Mouse (Mus musculus) heart, embryonic 15.5 days (tissue): ENCODE data around the gene Cdca4. TPM values are rescaled to one million over a fixed set of nuclear protein-coding genes. Genes with fewer than 3 reads are reported as not detected.

ENCODE experiments used
- ATAC-seq: fragments of 200-750 bp; cut with Nextera tagmentation; replicated peaks from 2 replicates; pipeline ENCODE4 v1.8.0; 2017; ENCODE audit warnings: low read depth, moderate TSS enrichment; ENCODE audit not compliant: insufficient number of reproducible peaks, insufficient read depth, low FRiP score
- H3K27ac ChIP-seq: fragments of 300-500 bp; sonication (generic); 2 replicates; pipeline ENCODE4 v1.5.1; 2015; ENCODE audit warnings: mild to moderate bottlenecking, inconsistent platforms
- H3K27me3 ChIP-seq: fragments of 300-500 bp; sonication (generic); 2 replicates; pipeline ENCODE4 v1.6.1; 2015; ENCODE audit warnings: inconsistent platforms
- H3K36me3 ChIP-seq: fragments of 300-500 bp; sonication (generic); 2 replicates; pipeline ENCODE4 v1.6.1; 2015; ENCODE audit warnings: mild to moderate bottlenecking, inconsistent platforms
- H3K4me1 ChIP-seq: fragments of 300-500 bp; sonication (generic); replicated peaks from 2 replicates; pipeline ENCODE4 v1.6.1; 2015; ENCODE audit warnings: inconsistent platforms
- H3K4me2 ChIP-seq: fragments of 300-500 bp; sonication (generic); 2 replicates; pipeline ENCODE4 v1.6.1; 2015; ENCODE audit warnings: inconsistent platforms, mild to moderate bottlenecking, moderate library complexity
- H3K4me3 ChIP-seq: fragments of 300-500 bp; sonication (generic); 2 replicates; pipeline ENCODE4 v1.5.1; 2015; ENCODE audit warnings: mild to moderate bottlenecking, inconsistent platforms
- H3K9ac ChIP-seq: fragments of 300-500 bp; sonication (generic); 2 replicates; pipeline ENCODE4 v1.6.1; 2015; ENCODE audit warnings: mild to moderate bottlenecking, inconsistent platforms
- H3K9me3 ChIP-seq: fragments of 300-500 bp; sonication (generic); replicated peaks from 2 replicates; pipeline ENCODE4 v1.6.1; 2016; ENCODE audit warnings: inconsistent platforms
- WGBS: fragments of 180-500 bp; shearing (Covaris S2); methylation state at CpG from one replicate; pipeline ENCODE4 v1.1.7; 2015; ENCODE audit warnings: mixed read lengths; 5-methylcytosine and 5-hydroxymethylcytosine counted together
- polyA plus RNA-seq: library from polyadenylated mRNA; unstranded; fragments of >200 nt; fragmentation: Nextera tagmentation; extraction: Ambion mirVana; gene quantifications from 2 replicates; pipeline ENCODE4 v1.2.1, GENCODE M21; 2015

Cdca4 gene
- polyA plus RNA-seq, 1 experiment from 2014 or later, result 34.6 TPM

DNA sequence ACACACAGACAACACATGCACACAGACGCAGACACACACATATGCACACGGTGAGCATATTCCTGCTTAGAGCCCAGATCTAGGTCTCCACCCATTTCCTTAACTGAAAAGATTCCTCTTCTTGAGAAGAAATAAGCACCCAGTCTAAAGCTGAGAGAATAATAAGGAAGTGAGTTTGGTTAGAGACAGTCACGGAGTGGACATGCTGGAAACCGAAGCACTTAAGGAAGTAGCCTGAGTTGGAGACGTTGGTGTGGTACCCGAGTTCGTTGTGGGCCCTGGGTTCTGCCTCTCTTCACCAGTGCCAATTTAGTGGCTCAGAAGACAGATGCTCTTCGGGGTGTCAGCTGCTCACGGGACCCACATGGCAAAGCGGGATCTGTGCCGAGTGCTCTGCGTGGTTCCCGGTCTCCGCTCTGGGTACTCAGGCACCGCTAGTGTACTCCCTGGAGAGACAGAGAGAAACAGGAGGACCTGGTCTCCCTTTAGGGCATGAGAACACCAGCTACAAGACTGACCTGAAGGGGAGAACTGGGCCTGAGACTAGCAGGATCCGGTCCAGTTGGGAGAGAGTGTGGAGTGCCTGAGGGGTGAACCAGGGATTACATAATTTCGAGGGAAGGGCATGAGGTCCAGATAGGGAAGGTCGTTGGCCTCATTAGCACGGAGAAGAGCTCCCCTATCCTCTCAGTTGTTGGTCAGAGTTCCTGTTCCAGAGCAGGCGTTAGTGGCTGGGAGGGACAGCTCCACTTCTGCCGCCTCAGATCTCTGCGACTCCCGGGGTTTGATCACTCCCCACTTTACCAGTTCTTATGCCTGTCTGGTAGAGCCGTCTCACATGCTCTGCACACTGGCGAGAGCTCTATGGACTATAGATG, 11.2 kb upstream of the Cdca4 start:
- no peak overlapping the region for H3K4me3 ChIP-seq
- H3K9ac ChIP-seq, result no peak overlapping the region
- WGBS, result 68% methylated on average over 25 of the region's 25 CpGs
- no peaks in the 10 kb centered on the region for H3K36me3 ChIP-seq
- H3K4me1 ChIP-seq, result no peaks in the 10 kb centered on the region
- H3K9me3 ChIP-seq, result no peaks in the 10 kb centered on the region
- no peak overlapping the region for H3K4me2 ChIP-seq
- ATAC-seq, result no peak
- no peak overlapping the region for H3K27ac ChIP-seq
- H3K27me3 ChIP-seq, result no peaks in the 10 kb centered on the region

DNA sequence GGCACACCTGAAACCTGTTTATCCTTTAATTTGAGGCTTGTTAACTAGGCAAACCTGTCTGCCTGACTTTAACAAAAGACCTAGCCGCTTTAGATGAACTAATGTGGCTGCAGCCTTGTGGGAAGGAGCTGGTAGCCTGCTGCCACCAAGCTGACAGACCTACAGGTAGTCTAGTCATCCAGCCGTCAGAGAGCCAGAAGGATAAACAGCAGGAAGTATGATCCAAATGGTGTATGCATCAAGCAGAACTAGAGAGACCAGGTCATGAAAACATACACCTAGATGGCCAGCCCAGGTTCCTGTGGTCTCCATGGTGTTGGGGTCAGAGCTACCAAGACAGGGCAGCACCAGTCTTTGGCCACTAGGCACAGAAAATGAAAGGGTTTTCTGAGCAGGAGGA, 5.8 kb upstream of the Cdca4 start:
- no peak for ATAC-seq
- H3K9me3 ChIP-seq, result no peaks in the 10 kb centered on the region
- H3K9ac ChIP-seq, result no peak overlapping the region
- no peak overlapping the region for H3K4me2 ChIP-seq
- H3K4me1 ChIP-seq, result peaks cover 7% of the 10 kb centered on the region
- H3K36me3 ChIP-seq, result peaks cover 7% of the 10 kb centered on the region
- H3K27me3 ChIP-seq, result no peaks in the 10 kb centered on the region
- H3K4me3 ChIP-seq, result no peak overlapping the region
- WGBS, result 59% methylated on average over 2 of the region's 2 CpGs
- no peak overlapping the region for H3K27ac ChIP-seq

- Histone ChIP-seq H3K4me3 (no peak overlapping the region), H3K27ac (no peak overlapping the region), H3K27me3 (no peaks in the 10 kb centered on the region), H3K9ac (no peak overlapping the region), H3K36me3 (peaks cover 7% of the 10 kb centered on the region), H3K4me2 (no peak overlapping the region), H3K9me3 (no peaks in the 10 kb centered on the region), H3K4me1 (peaks cover 9% of the 10 kb centered on the region)
- WGBS, result 65% methylated on average over 6 of the region's 6 CpGs
- no peak for ATAC-seq
These were observed 4.3 kb upstream of the Cdca4 start for GRCm38 (mm10) chr12:112833527-112833926.

GRCm38 (mm10) chr12:112832411-112832810, 3.2 kb upstream of the Cdca4 start:
- H3K9ac ChIP-seq, result no peak overlapping the region
- peaks cover 18% of the 10 kb centered on the region for H3K4me1 ChIP-seq
- no peaks in the 10 kb centered on the region for H3K9me3 ChIP-seq
- H3K4me3 ChIP-seq, result no peak overlapping the region
- WGBS, result 93% methylated on average over 5 of the region's 5 CpGs
- no peak for ATAC-seq
- H3K4me2 ChIP-seq, result no peak overlapping the region
- H3K27ac ChIP-seq, result no peak overlapping the region
- H3K36me3 ChIP-seq, result peaks cover 9% of the 10 kb centered on the region
- H3K27me3 ChIP-seq, result no peaks in the 10 kb centered on the region

DNA sequence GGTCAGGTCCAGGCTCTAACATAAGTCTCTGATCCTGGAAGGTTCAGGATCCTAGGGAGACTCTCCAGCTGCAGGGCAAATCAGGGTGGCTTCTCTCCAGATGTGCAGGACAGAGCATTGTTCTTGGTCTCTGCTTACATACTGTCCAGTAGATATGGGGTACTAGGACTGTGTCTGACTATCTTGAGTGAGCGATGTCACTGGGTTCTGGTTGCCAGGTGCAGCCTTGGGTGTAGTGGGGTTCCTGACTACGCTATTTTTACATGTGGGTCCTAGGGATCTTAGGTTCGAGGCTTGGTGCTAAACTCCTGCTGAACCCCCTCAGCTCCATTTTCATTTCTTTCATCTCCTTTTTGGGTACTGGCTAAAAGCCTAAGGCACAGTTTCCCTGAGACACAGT, 1.3 kb upstream of the Cdca4 start:
- H3K27ac ChIP-seq, result no peak overlapping the region
- H3K4me3 ChIP-seq, result peak overlapping the region; percentile 86
- no peaks in the 10 kb centered on the region for H3K9me3 ChIP-seq
- H3K27me3 ChIP-seq, result no peaks in the 10 kb centered on the region
- peaks cover 37% of the 10 kb centered on the region for H3K4me1 ChIP-seq
- peak overlapping the region; percentile 73 for H3K9ac ChIP-seq
- WGBS, result 77% methylated on average over 3 of the region's 3 CpGs
- ATAC-seq, result no peak
- H3K36me3 ChIP-seq, result peaks cover 19% of the 10 kb centered on the region
- peak overlapping the region; percentile 79 for H3K4me2 ChIP-seq

- Histone ChIP-seq H3K4me1 (peaks cover 40% of the 10 kb centered on the region), H3K4me3 (peak overlapping the region; percentile 86), H3K27ac (peak overlapping the region; percentile 82), H3K27me3 (no peaks in the 10 kb centered on the region), H3K36me3 (peaks cover 19% of the 10 kb centered on the region), H3K9ac (peak overlapping the region; percentile 73), H3K9me3 (no peaks in the 10 kb centered on the region), H3K4me2 (peak overlapping the region; percentile 79)
- no peak for ATAC-seq
- WGBS, result 8% methylated on average over 2 of the region's 2 CpGs
These were observed 918 bp upstream of the Cdca4 start for GRCm38 (mm10) chr12:112830141-112830540.

- H3K27me3 ChIP-seq, result no peaks in the 10 kb centered on the region
- peaks cover 19% of the 10 kb centered on the region for H3K36me3 ChIP-seq
These were observed 551 bp downstream of the Cdca4 start for GRCm38 (mm10) chr12:112828501-112829243.

DNA sequence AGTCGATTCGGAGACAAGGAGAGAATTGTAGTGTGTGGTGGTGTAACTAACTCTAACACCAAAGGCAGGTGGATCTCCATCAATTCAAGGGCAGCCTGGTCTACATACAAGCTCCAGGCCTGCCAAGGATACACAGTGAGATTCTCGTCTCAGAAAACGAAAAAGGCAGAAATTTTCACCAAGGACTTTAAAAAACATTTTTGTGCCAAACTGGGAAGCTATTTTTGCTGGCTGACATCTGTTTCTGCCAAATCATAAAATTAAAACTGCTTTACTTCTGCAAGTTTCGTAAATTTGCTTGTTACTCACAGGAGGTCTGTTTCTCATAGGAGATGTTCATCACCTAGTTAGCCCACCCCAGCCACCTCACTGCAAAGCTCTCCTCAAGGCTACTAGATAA, 3.3 kb downstream of the Cdca4 start:
- peaks cover 79% of the 10 kb centered on the region for H3K4me1 ChIP-seq
- peaks cover 18% of the 10 kb centered on the region for H3K36me3 ChIP-seq
- 0 out of 2 replicates have a peak overlapping the region, but pooled peaks have one; percentile 21 for H3K9ac ChIP-seq
- 78% methylated on average over 5 of the region's 5 CpGs for WGBS
- H3K9me3 ChIP-seq, result no peaks in the 10 kb centered on the region
- no peak overlapping the region for H3K4me3 ChIP-seq
- H3K27ac ChIP-seq, result no peak overlapping the region
- 0 out of 2 replicates have a peak overlapping the region, but pooled peaks have one; percentile 74 for H3K4me2 ChIP-seq
- H3K27me3 ChIP-seq, result no peaks in the 10 kb centered on the region
- ATAC-seq, result no peak

More at GRCm38 (mm10) chr12:112828501-112829243, 551 bp downstream of the Cdca4 start:
- H3K4me2 ChIP-seq, result peak overlapping the region; percentile 74
- under 1% methylated on average over 51 of the region's 51 CpGs for WGBS
- peak overlapping the region; percentile 94 for H3K27ac ChIP-seq
- H3K9ac ChIP-seq, result peak overlapping the region; percentile 91
- H3K4me1 ChIP-seq, result peaks cover 54% of the 10 kb centered on the region
- peak overlapping the region; percentile 86 for H3K4me3 ChIP-seq
- H3K9me3 ChIP-seq, result no peaks in the 10 kb centered on the region
- peak; percentile 79 for ATAC-seq

DNA sequence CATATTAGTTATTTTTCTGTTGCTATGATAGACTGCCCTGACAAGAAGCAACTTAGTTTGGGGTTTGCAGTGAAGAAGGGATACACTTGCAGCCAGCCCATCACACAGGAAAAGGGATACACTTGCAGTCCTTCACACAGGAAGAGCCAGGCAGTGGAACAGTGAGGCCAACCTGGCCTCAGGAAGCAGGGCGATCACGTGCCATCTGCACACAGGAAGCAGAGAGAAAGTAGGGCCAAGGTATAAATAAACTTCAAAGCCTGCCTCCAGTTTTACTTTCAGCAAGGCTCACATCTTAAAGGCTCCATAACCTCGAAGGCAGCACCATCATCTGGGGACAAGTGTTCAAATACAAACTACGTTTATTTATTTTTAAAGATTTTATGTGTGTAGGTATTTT, 6.0 kb downstream of the Cdca4 start:
- H3K36me3 ChIP-seq, result peaks cover 37% of the 10 kb centered on the region
- H3K4me3 ChIP-seq, result no peak overlapping the region
- no peaks in the 10 kb centered on the region for H3K9me3 ChIP-seq
- peak overlapping the region; percentile 59 for H3K27ac ChIP-seq
- H3K4me2 ChIP-seq, result no peak overlapping the region
- H3K27me3 ChIP-seq, result no peaks in the 10 kb centered on the region
- no peak overlapping the region for H3K9ac ChIP-seq
- ATAC-seq, result no peak
- WGBS, result 50% methylated on average over 4 of the region's 4 CpGs
- H3K4me1 ChIP-seq, result peaks cover 75% of the 10 kb centered on the region

- H3K9ac ChIP-seq, result no peak overlapping the region
- H3K9me3 ChIP-seq, result no peaks in the 10 kb centered on the region
- no peak overlapping the region for H3K4me2 ChIP-seq
- H3K4me3 ChIP-seq, result no peak overlapping the region
- peak overlapping the region; percentile 59 for H3K27ac ChIP-seq
- 60% methylated on average over 2 of the region's 2 CpGs for WGBS
- no peaks in the 10 kb centered on the region for H3K27me3 ChIP-seq
- peaks cover 37% of the 10 kb centered on the region for H3K36me3 ChIP-seq
- H3K4me1 ChIP-seq, result peaks cover 70% of the 10 kb centered on the region
- no peak for ATAC-seq
These were observed 6.5 kb downstream of the Cdca4 start for GRCm38 (mm10) chr12:112822676-112823075.

- Histone ChIP-seq H3K9me3 (no peaks in the 10 kb centered on the region), H3K4me1 (peaks cover 63% of the 10 kb centered on the region), H3K27ac (peak overlapping the region; percentile 60), H3K9ac (no peak overlapping the region), H3K27me3 (no peaks in the 10 kb centered on the region), H3K4me3 (no peak overlapping the region), H3K36me3 (peaks cover 32% of the 10 kb centered on the region), H3K4me2 (peak overlapping the region; percentile 27)
- WGBS, result 24% methylated on average over 4 of the region's 4 CpGs
- ATAC-seq, result no peak
These were observed 7.2 kb downstream of the Cdca4 start for GRCm38 (mm10) chr12:112821974-112822373.
